Mouse (Mus musculus) neural tube, embryonic 13.5 days (tissue): ENCODE data around the gene Jund. TPM values are rescaled to one million over a fixed set of nuclear protein-coding genes. Genes with fewer than 3 reads are reported as not detected.

ENCODE experiments used
- polyA plus RNA-seq: library from polyadenylated mRNA; unstranded; fragments of >200 nt; fragmentation: Nextera tagmentation; extraction: Ambion mirVana; gene quantifications from 2 replicates; pipeline ENCODE4 v1.2.1, GENCODE M21; 2015

Gene Jund
- polyA plus RNA-seq, 1 experiment from 2014 or later, result 108 TPM

Other genes starting within 250 kb of the Jund start
- gene Klhl26, start 222.0 kb upstream of the Jund start, polyA plus RNA-seq, result 25.6 and 27.6 TPM in 2 replicates
- 78.4 and 89.7 TPM in 2 replicates for gene Tmem59l, start 211.6 kb upstream of the Jund start, polyA plus RNA-seq
- gene Crlf1, start 205.8 kb upstream of the Jund start, polyA plus RNA-seq, result 3.6 and 4.6 TPM in 2 replicates
- 143 and 153 TPM in 2 replicates for gene Rex1bd, start 192.2 kb upstream of the Jund start, polyA plus RNA-seq
- gene Uba52, start 188.1 kb upstream of the Jund start, polyA plus RNA-seq, result 787 and 800 TPM in 2 replicates
- 347 and 358 TPM in 2 replicates for gene Fkbp8, start 171.2 kb upstream of the Jund start, polyA plus RNA-seq
- 46.7 and 46.9 TPM in 2 replicates for gene Kxd1, start 171.0 kb upstream of the Jund start, polyA plus RNA-seq
- 15.6 and 16.5 TPM in 2 replicates for gene Ell, start 159.5 kb upstream of the Jund start, polyA plus RNA-seq
- gene Isyna1, start 104.6 kb upstream of the Jund start, polyA plus RNA-seq, result 113 and 115 TPM in 2 replicates
- 117 and 141 TPM in 2 replicates for gene Ssbp4, start 90.1 kb upstream of the Jund start, polyA plus RNA-seq
- 1.5 and 1.8 TPM in 2 replicates for gene Lrrc25, start 82.8 kb upstream of the Jund start, polyA plus RNA-seq
- not detected in 2 replicates for gene Gdf15, start 66.5 kb upstream of the Jund start, polyA plus RNA-seq
- gene Pgpep1, start 38.6 kb upstream of the Jund start, polyA plus RNA-seq, result 102 and 108 TPM in 2 replicates
- gene Lsm4, start 25.7 kb upstream of the Jund start, polyA plus RNA-seq, result 214 and 215 TPM in 2 replicates
- 0.08 and 0.17 TPM in 2 replicates for gene Iqcn, start 4.5 kb downstream of the Jund start, polyA plus RNA-seq
- gene Gm3336, start 19.6 kb downstream of the Jund start, polyA plus RNA-seq, result not detected in 2 replicates
- gene Pde4c, start 24.8 kb downstream of the Jund start, polyA plus RNA-seq, result 0.18 and 0.26 TPM in 2 replicates
- gene Rab3a, start 55.7 kb downstream of the Jund start, polyA plus RNA-seq, result 402 and 417 TPM in 2 replicates
- 46.1 and 54.5 TPM in 2 replicates for gene Mpv17l2, start 62.0 kb downstream of the Jund start, polyA plus RNA-seq
- 88.9 and 93.7 TPM in 2 replicates for gene Pik3r2, start 77.8 kb downstream of the Jund start, polyA plus RNA-seq
- 15.8 and 17.6 TPM in 2 replicates for gene Mast3, start 106.1 kb downstream of the Jund start, polyA plus RNA-seq
- gene Il12rb1, start 109.5 kb downstream of the Jund start, polyA plus RNA-seq, result not detected in 2 replicates
- 7.8 TPM in 2 replicates for gene Arrdc2, start 140.8 kb downstream of the Jund start, polyA plus RNA-seq
- gene Kcnn1, start 164.3 kb downstream of the Jund start, polyA plus RNA-seq, result 17.5 and 17.9 TPM in 2 replicates
- 148 and 156 TPM in 2 replicates for gene Ccdc124, start 175.0 kb downstream of the Jund start, polyA plus RNA-seq
- gene Slc5a5, start 193.8 kb downstream of the Jund start, polyA plus RNA-seq, result 1.6 TPM in 2 replicates
- gene Rpl18a, start 198.5 kb downstream of the Jund start, polyA plus RNA-seq, result 2,220 and 2,572 TPM in 2 replicates
- gene Map1s, start 207.0 kb downstream of the Jund start, polyA plus RNA-seq, result 55.4 and 60.7 TPM in 2 replicates